Mouse (Mus musculus): ENCODE results near the gene Rhot2. TPM values are rescaled to one million over a fixed set of nuclear protein-coding genes. Genes with fewer than 3 reads are reported as not detected.
A peak's percentile ranks its signal among the peaks of the same experiment; 100 is the strongest.

Gene Rhot2
- polyA plus RNA-seq, 1 experiment from 2014 or later, result 8.7 TPM

GRCm38 (mm10) chr17:25839455-25840235 lies 5.0 kb downstream of the Rhot2 start:
- Histone ChIP-seq H3K9ac (ENCODE audit: low read length) (no peak overlapping the region), H3K4me1 (ENCODE audit: control insufficient read depth, insufficient read depth, low read length) (peaks cover 36% of the 10 kb centered on the region), H3K27ac (ENCODE audit: low read depth, low read length) (no peak overlapping the region), H3K36me3 (ENCODE audit: control insufficient read depth, insufficient read depth, low read length) (peaks cover 25% of the 10 kb centered on the region), H3K27me3 (ENCODE audit: control insufficient read depth, insufficient read depth, low read length) (no peaks in the 10 kb centered on the region; the same call in 1 of the 2 replicates), H3K4me2 (no peak overlapping the region), H3K9me3 (ENCODE audit: control insufficient read depth, low read length) (no peaks in the 10 kb centered on the region), H3K4me3 (ENCODE audit: low read depth, low read length) (no peak overlapping the region)
- DNase-seq (ENCODE audit: low spot score, missing footprints), result no peak
- 89% methylated on average over 14 of the region's 14 CpGs for WGBS
- no peak for ATAC-seq (ENCODE audit: low FRiP score)

DNA sequence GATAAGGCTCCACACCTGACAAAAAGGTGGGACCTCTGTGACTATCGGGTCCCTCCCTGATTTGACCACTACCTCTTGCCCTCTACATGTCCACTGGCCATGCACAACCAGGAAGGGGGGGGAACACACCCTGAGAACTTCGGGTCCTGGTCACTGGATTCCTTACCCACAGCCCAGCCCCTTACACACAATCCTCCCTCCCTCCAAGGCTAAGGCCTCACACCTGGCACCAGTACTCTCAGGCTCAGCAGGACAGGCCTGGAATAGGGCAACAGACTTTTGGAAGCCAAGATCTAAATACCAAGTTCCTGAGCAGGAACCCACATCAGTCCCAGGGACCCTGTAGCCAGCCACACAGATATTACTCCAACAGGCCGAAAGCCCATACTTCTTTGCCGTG lies 5.7 kb downstream of the Rhot2 start:
- H3K9me3 ChIP-seq (ENCODE audit: control insufficient read depth, low read length), result no peaks in the 10 kb centered on the region
- ATAC-seq (ENCODE audit: low FRiP score) (no peak), DNase-seq (ENCODE audit: low spot score, missing footprints) (no peak)
- peaks cover 25% of the 10 kb centered on the region for H3K36me3 ChIP-seq (ENCODE audit: control insufficient read depth, insufficient read depth, low read length)
- peaks cover 43% of the 10 kb centered on the region for H3K4me1 ChIP-seq (ENCODE audit: control insufficient read depth, insufficient read depth, low read length)
- no peak overlapping the region for H3K27ac ChIP-seq (ENCODE audit: low read depth, low read length)
- H3K4me3 ChIP-seq (ENCODE audit: low read depth, low read length), result no peak overlapping the region
- WGBS, result 88% methylated on average over 4 of the region's 4 CpGs
- H3K27me3 ChIP-seq (ENCODE audit: control insufficient read depth, insufficient read depth, low read length), result no peaks in the 10 kb centered on the region; the same call in 1 of the 2 replicates
- no peak overlapping the region for H3K9ac ChIP-seq (ENCODE audit: low read length)
- no peak overlapping the region for H3K4me2 ChIP-seq

GRCm38 (mm10) chr17:25837533-25837932 lies 7.1 kb downstream of the Rhot2 start:
- Histone ChIP-seq H3K4me2 (peak overlapping the region; percentile 52; the same call in 1 of the 2 replicates), H3K4me1 (ENCODE audit: control insufficient read depth, insufficient read depth, low read length) (peaks cover 39% of the 10 kb centered on the region), H3K9me3 (ENCODE audit: control insufficient read depth, low read length) (no peaks in the 10 kb centered on the region), H3K9ac (ENCODE audit: low read length) (no peak overlapping the region), H3K27me3 (ENCODE audit: control insufficient read depth, insufficient read depth, low read length) (no peaks in the 10 kb centered on the region; the same call in 1 of the 2 replicates), H3K4me3 (ENCODE audit: low read depth, low read length) (no peak overlapping the region), H3K27ac (ENCODE audit: low read depth, low read length) (no peak overlapping the region), H3K36me3 (ENCODE audit: control insufficient read depth, insufficient read depth, low read length) (peaks cover 25% of the 10 kb centered on the region)
- ATAC-seq (ENCODE audit: low FRiP score) (no peak), DNase-seq (ENCODE audit: low spot score, missing footprints) (no peak)
- 40% methylated on average over 3 of the region's 3 CpGs for WGBS

- 1% methylated on average over 27 of the region's 29 CpGs for WGBS
- Histone ChIP-seq H3K27ac (ENCODE audit: low read depth, low read length) (no peak within 1 kb of the TSS; the same call in 1 of the 2 replicates), H3K9me3 (ENCODE audit: control insufficient read depth, low read length) (no peaks in the 10 kb centered on the region), H3K4me2 (peak within 1 kb of the TSS; percentile 52), H3K36me3 (ENCODE audit: control insufficient read depth, insufficient read depth, low read length) (peaks cover 23% of the 10 kb centered on the region), H3K27me3 (ENCODE audit: control insufficient read depth, insufficient read depth, low read length) (no peaks in the 10 kb centered on the region; the same call in 1 of the 2 replicates), H3K4me1 (ENCODE audit: control insufficient read depth, insufficient read depth, low read length) (peaks cover 40% of the 10 kb centered on the region), H3K9ac (ENCODE audit: low read length) (peak within 1 kb of the TSS; percentile 43), H3K4me3 (ENCODE audit: low read depth, low read length) (peak within 1 kb of the TSS; percentile 29)
- ATAC-seq (ENCODE audit: low FRiP score) (no peak), DNase-seq (ENCODE audit: low spot score, missing footprints) (peak; percentile 95)
These were observed 7.6 kb downstream of the Rhot2 start, which contains the start of gene Rhbdl1 for GRCm38 (mm10) chr17:25837076-25837410. Gene Rhbdl1, minus strand, starts transcription at chr17:25837295.

- peaks cover 45% of the 10 kb centered on the region for H3K4me1 ChIP-seq (ENCODE audit: control insufficient read depth, insufficient read depth, low read length)
- no peak overlapping the region; the same call in 1 of the 2 replicates for H3K27ac ChIP-seq (ENCODE audit: low read depth, low read length)
- H3K4me3 ChIP-seq (ENCODE audit: low read depth, low read length), result peak overlapping the region; percentile 29
- 23% methylated on average over 23 of the region's 23 CpGs for WGBS
- peaks cover 18% of the 10 kb centered on the region for H3K36me3 ChIP-seq (ENCODE audit: control insufficient read depth, insufficient read depth, low read length)
- H3K9me3 ChIP-seq (ENCODE audit: control insufficient read depth, low read length), result no peaks in the 10 kb centered on the region
- H3K4me2 ChIP-seq, result peak overlapping the region; percentile 52
- ATAC-seq (ENCODE audit: low FRiP score) (no peak), DNase-seq (ENCODE audit: low spot score, missing footprints) (no peak)
- no peaks in the 10 kb centered on the region; the same call in 1 of the 2 replicates for H3K27me3 ChIP-seq (ENCODE audit: control insufficient read depth, insufficient read depth, low read length)
- peak overlapping the region; percentile 43 for H3K9ac ChIP-seq (ENCODE audit: low read length)
These were observed 8.1 kb downstream of the Rhot2 start for GRCm38 (mm10) chr17:25836397-25837075.

DNA sequence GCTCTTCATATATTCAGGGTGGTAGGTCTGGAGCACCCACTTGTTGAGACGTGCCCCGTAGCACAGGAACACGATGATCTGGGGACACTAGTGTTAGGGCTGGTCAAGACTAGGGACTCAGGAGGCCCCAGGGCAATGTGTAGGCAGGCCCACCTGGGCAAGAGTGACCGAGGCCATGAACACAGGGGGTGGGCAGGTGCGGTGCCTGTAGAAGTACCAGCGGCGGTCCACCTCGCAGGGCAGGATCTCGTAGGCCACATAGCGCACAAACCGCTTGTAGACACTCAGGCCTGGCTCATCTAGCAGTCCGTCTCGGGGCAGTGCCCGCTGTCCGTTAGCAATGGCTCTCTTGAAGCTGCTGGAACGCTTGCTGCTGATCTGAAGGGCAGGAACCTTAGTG lies 8.8 kb downstream of the Rhot2 start:
- H3K36me3 ChIP-seq (ENCODE audit: control insufficient read depth, insufficient read depth, low read length), result peaks cover 19% of the 10 kb centered on the region
- H3K4me1 ChIP-seq (ENCODE audit: control insufficient read depth, insufficient read depth, low read length), result peaks cover 52% of the 10 kb centered on the region
- ATAC-seq (ENCODE audit: low FRiP score) (no peak), DNase-seq (ENCODE audit: low spot score, missing footprints) (no peak)
- H3K4me2 ChIP-seq, result no peak overlapping the region
- no peak overlapping the region; the same call in 1 of the 2 replicates for H3K27ac ChIP-seq (ENCODE audit: low read depth, low read length)
- H3K4me3 ChIP-seq (ENCODE audit: low read depth, low read length), result no peak overlapping the region
- H3K27me3 ChIP-seq (ENCODE audit: control insufficient read depth, insufficient read depth, low read length), result no peaks in the 10 kb centered on the region; the same call in 1 of the 2 replicates
- H3K9ac ChIP-seq (ENCODE audit: low read length), result no peak overlapping the region
- WGBS, result 96% methylated on average over 16 of the region's 16 CpGs
- no peaks in the 10 kb centered on the region for H3K9me3 ChIP-seq (ENCODE audit: control insufficient read depth, low read length)

- peaks cover 17% of the 10 kb centered on the region for H3K36me3 ChIP-seq (ENCODE audit: control insufficient read depth, insufficient read depth, low read length)
These were observed 9.3 kb downstream of the Rhot2 start for GRCm38 (mm10) chr17:25835301-25835700.

GRCm38 (mm10) chr17:25834595-25835222 lies 9.9 kb downstream of the Rhot2 start:
- H3K4me1 ChIP-seq (ENCODE audit: control insufficient read depth, insufficient read depth, low read length), result peaks cover 58% of the 10 kb centered on the region
- H3K27ac ChIP-seq (ENCODE audit: low read depth, low read length), result no peak overlapping the region
- DNase-seq (ENCODE audit: low spot score, missing footprints) (no peak), ATAC-seq (ENCODE audit: low FRiP score) (no peak)
- H3K9ac ChIP-seq (ENCODE audit: low read length), result peak overlapping the region; percentile 67
- H3K4me2 ChIP-seq, result peak overlapping the region; percentile 96
- H3K27me3 ChIP-seq (ENCODE audit: control insufficient read depth, insufficient read depth, low read length), result no peaks in the 10 kb centered on the region; the same call in 1 of the 2 replicates
- H3K4me3 ChIP-seq (ENCODE audit: low read depth, low read length), result peak overlapping the region; percentile 71; the same call in 1 of the 2 replicates
- 89% methylated on average over 12 of the region's 12 CpGs for WGBS
- no peaks in the 10 kb centered on the region for H3K9me3 ChIP-seq (ENCODE audit: control insufficient read depth, low read length)
- peaks cover 16% of the 10 kb centered on the region; the same call in 1 of the 2 replicates for H3K36me3 ChIP-seq (ENCODE audit: control insufficient read depth, insufficient read depth, low read length)

More at GRCm38 (mm10) chr17:25835301-25835700, 9.3 kb downstream of the Rhot2 start:
- Histone ChIP-seq H3K27me3 (ENCODE audit: control insufficient read depth, insufficient read depth, low read length) (no peaks in the 10 kb centered on the region; the same call in 1 of the 2 replicates), H3K9ac (ENCODE audit: low read length) (no peak overlapping the region), H3K27ac (ENCODE audit: low read depth, low read length) (no peak overlapping the region), H3K4me3 (ENCODE audit: low read depth, low read length) (no peak overlapping the region), H3K4me1 (ENCODE audit: control insufficient read depth, insufficient read depth, low read length) (peaks cover 52% of the 10 kb centered on the region), H3K4me2 (no peak overlapping the region), H3K9me3 (ENCODE audit: control insufficient read depth, low read length) (no peaks in the 10 kb centered on the region)
- WGBS, result 94% methylated on average over 7 of the region's 7 CpGs
- ATAC-seq (ENCODE audit: low FRiP score) (no peak), DNase-seq (ENCODE audit: low spot score, missing footprints) (no peak)

All from midbrain, embryonic 11.5 days (tissue).